Mouse (Mus musculus) liver, embryonic 18 days (tissue): ENCODE results near the gene Nanp. TPM values are rescaled to one million over a fixed set of nuclear protein-coding genes. Genes with fewer than 3 reads are reported as not detected.

Experiments used
- polyA plus RNA-seq: library from polyadenylated mRNA; depleted of rRNA; stranded (reverse); fragments of >200 nt; gene quantifications from 2 replicates; pipeline ENCODE4 v1.2.3, GENCODE M21; 2012; rRNA removed

The Nanp gene
- 16.0 and 17.0 TPM in 2 replicates for polyA plus RNA-seq

GRCm38 (mm10) chr2:151039232-151039695 is at the start of gene Nanp, which contains the start of gene Ninl:
Gene Nanp (minus strand): TSS chr2:151039398.
Gene Ninl (minus strand): TSS chr2:151039382.

Other genes starting within 250 kb of the Nanp start
- 12.7 and 12.9 TPM in 2 replicates for gene Abhd12, start 134.7 kb downstream of the Nanp start, polyA plus RNA-seq
- 11.8 and 12.6 TPM in 2 replicates for gene Gins1, start 134.0 kb downstream of the Nanp start, polyA plus RNA-seq
- 4.7 and 5.1 TPM in 2 replicates for gene Ninl, start within 50 bp of the Nanp start, polyA plus RNA-seq
- not detected in 2 replicates for gene Gm14151, start 53.0 kb upstream of the Nanp start, polyA plus RNA-seq
- gene Gm14147, start 58.8 kb upstream of the Nanp start, polyA plus RNA-seq, result not detected in 2 replicates